In genomic region chr3:108392793-108393192, GRCm38 (mm10) we compare ENCODE assay signal across 11 mouse cellular contexts. TPM values are rescaled to one million over a fixed set of nuclear protein-coding genes. Genes with fewer than 3 reads are reported as not detected.
DNase-seq lines count a peak whose midpoint lies in the region; ATAC-seq and TF ChIP-seq lines count a peak whose summit lies in the region.
"Had no signal": no experiment of that assay in that cellular context is flagged by ENCODE, and none has a peak within 500 bp of the region (broad histone marks: within the 10 kb centered on the region; RNA-seq: fewer than 3 reads in every experiment).

No protein-coding gene starts in this region.

- H3K9ac ChIP-seq in hindbrain, embryonic 16.5 days (ENCODE audit: low read depth, low read length): no peak overlapping the region
- H3K9ac ChIP-seq in midbrain, embryonic 11.5 days (ENCODE audit: low read length): 0 out of 2 replicates have a peak overlapping the region, but pooled peaks have one; percentile 12
- no peak overlapping the region for H3K9ac ChIP-seq in midbrain, postnatal 0 days (replicated peaks; ENCODE audit: low read length, poor library complexity, severe bottlenecking)
- 0 out of 2 replicates have a peak overlapping the region, but pooled peaks have one; percentile 12 for H3K9ac ChIP-seq in embryonic facial prominence, embryonic 13.5 days
- H3K9ac ChIP-seq in limb, embryonic 12.5 days (replicated peaks): no peak overlapping the region

- H3K4me1 ChIP-seq in hindbrain, embryonic 10.5 days (replicated peaks): peaks cover 45% of the 10 kb centered on the region
- peaks cover 2% of the 10 kb centered on the region; the same call in 1 of the 2 replicates for H3K4me1 ChIP-seq in hindbrain, embryonic 16.5 days (ENCODE audit: control insufficient read depth, insufficient read depth, low read depth, low read length)
- peaks cover 10% of the 10 kb centered on the region for H3K4me1 ChIP-seq in midbrain, embryonic 11.5 days (ENCODE audit: control insufficient read depth, insufficient read depth, low read length)
- H3K4me1 ChIP-seq in midbrain, postnatal 0 days (ENCODE audit: insufficient read depth, low read length): no peaks in the 10 kb centered on the region
- H3K4me1 ChIP-seq in embryonic facial prominence, embryonic 13.5 days: peaks cover 22% of the 10 kb centered on the region; the same call in 1 of the 2 replicates
- H3K4me1 ChIP-seq in limb, embryonic 12.5 days (replicated peaks): peaks cover 15% of the 10 kb centered on the region

- peak overlapping the region; percentile 9; the same call in 1 of the 2 replicates for H3K4me3 ChIP-seq in hindbrain, embryonic 10.5 days
- H3K4me3 ChIP-seq in hindbrain, embryonic 16.5 days (ENCODE audit: low read length): no peak overlapping the region
- no peak overlapping the region for H3K4me3 ChIP-seq in midbrain, embryonic 11.5 days (ENCODE audit: low read depth, low read length)
- no peak overlapping the region for H3K4me3 ChIP-seq in midbrain, postnatal 0 days (ENCODE audit: low read depth, low read length)
- no peak overlapping the region for H3K4me3 ChIP-seq in embryonic facial prominence, embryonic 13.5 days
- H3K4me3 ChIP-seq in limb, embryonic 12.5 days (replicated peaks): no peak overlapping the region

- DNase-seq in hindbrain, embryonic 10.5 days (ENCODE audit: low spot score): no peak
- DNase-seq in midbrain, embryonic 11.5 days (ENCODE audit: low spot score, missing footprints): peak; percentile 87
- no peak for DNase-seq in midbrain, postnatal 0 days (ENCODE audit: low spot score)
- DNase-seq in cerebellum, postnatal 36 days: no peak
- DNase-seq: lung, postnatal 4 days; right cerebral cortex, postnatal 14 days had no signal

- H3K9me3 ChIP-seq in hindbrain, embryonic 10.5 days: no peaks in the 10 kb centered on the region
- H3K9me3 ChIP-seq in hindbrain, embryonic 16.5 days (ENCODE audit: control insufficient read depth, low read length): no peaks in the 10 kb centered on the region
- H3K9me3 ChIP-seq in midbrain, embryonic 11.5 days (ENCODE audit: control insufficient read depth, low read length): no peaks in the 10 kb centered on the region
- no peaks in the 10 kb centered on the region for H3K9me3 ChIP-seq in midbrain, postnatal 0 days (ENCODE audit: low read length)
- H3K9me3 ChIP-seq in embryonic facial prominence, embryonic 13.5 days: no peaks in the 10 kb centered on the region
- no peaks in the 10 kb centered on the region for H3K9me3 ChIP-seq in limb, embryonic 12.5 days

- WGBS in hindbrain, embryonic 10.5 days: 37% methylated on average over 15 of the region's 15 CpGs
- 44% methylated on average over 15 of the region's 15 CpGs for WGBS in hindbrain, embryonic 16.5 days
- 35% methylated on average over 15 of the region's 15 CpGs for WGBS in midbrain, embryonic 11.5 days
- WGBS in midbrain, postnatal 0 days: 51% methylated on average over 13 of the region's 15 CpGs
- 54% methylated on average over 15 of the region's 15 CpGs for WGBS in embryonic facial prominence, embryonic 13.5 days
- 46% methylated on average over 15 of the region's 15 CpGs for WGBS in limb, embryonic 12.5 days

- TF ChIP-seq CTCF in midbrain, postnatal 0 days (IDR thresholded peaks at IDR 0.05): no peak

- H3K4me2 ChIP-seq in hindbrain, embryonic 16.5 days (ENCODE audit: low read length): no peak overlapping the region
- no peak overlapping the region for H3K4me2 ChIP-seq in midbrain, embryonic 11.5 days
- H3K4me2 ChIP-seq in midbrain, postnatal 0 days (ENCODE audit: low read depth, low read length, poor library complexity, severe bottlenecking): no peak overlapping the region
- H3K4me2 ChIP-seq in embryonic facial prominence, embryonic 13.5 days: peak overlapping the region; percentile 32
- peak overlapping the region; percentile 8; the same call in 1 of the 2 replicates for H3K4me2 ChIP-seq in limb, embryonic 12.5 days

- H3K27me3 ChIP-seq in hindbrain, embryonic 10.5 days (ENCODE audit: insufficient read depth, poor library complexity, severe bottlenecking): peaks cover 3% of the 10 kb centered on the region; the same call in 1 of the 2 replicates
- H3K27me3 ChIP-seq in hindbrain, embryonic 16.5 days (replicated peaks; ENCODE audit: control insufficient read depth, insufficient read depth, low read length): no peaks in the 10 kb centered on the region
- no peaks in the 10 kb centered on the region for H3K27me3 ChIP-seq in midbrain, embryonic 11.5 days (ENCODE audit: control insufficient read depth, insufficient read depth, low read length)
- no peaks in the 10 kb centered on the region for H3K27me3 ChIP-seq in midbrain, postnatal 0 days (ENCODE audit: insufficient read depth, low read length)
- no peaks in the 10 kb centered on the region for H3K27me3 ChIP-seq in embryonic facial prominence, embryonic 13.5 days
- no peaks in the 10 kb centered on the region for H3K27me3 ChIP-seq in limb, embryonic 12.5 days

- peak overlapping the region; percentile 66 for H3K27ac ChIP-seq in hindbrain, embryonic 10.5 days
- no peak overlapping the region for H3K27ac ChIP-seq in hindbrain, embryonic 16.5 days (ENCODE audit: low read depth, low read length)
- H3K27ac ChIP-seq in midbrain, embryonic 11.5 days (ENCODE audit: low read depth, low read length): no peak overlapping the region; the same call in 1 of the 2 replicates
- H3K27ac ChIP-seq in midbrain, postnatal 0 days (ENCODE audit: low read depth, low read length): no peak overlapping the region
- H3K27ac ChIP-seq in embryonic facial prominence, embryonic 13.5 days: no peak overlapping the region
- H3K27ac ChIP-seq in limb, embryonic 12.5 days: no peak overlapping the region

- peaks cover 87% of the 10 kb centered on the region for H3K36me3 ChIP-seq in hindbrain, embryonic 10.5 days
- peaks cover 34% of the 10 kb centered on the region for H3K36me3 ChIP-seq in hindbrain, embryonic 16.5 days (ENCODE audit: control insufficient read depth, insufficient read depth, low read length)
- H3K36me3 ChIP-seq in midbrain, embryonic 11.5 days (ENCODE audit: control insufficient read depth, insufficient read depth, low read length): peaks cover 30% of the 10 kb centered on the region
- peaks cover 35% of the 10 kb centered on the region for H3K36me3 ChIP-seq in midbrain, postnatal 0 days (ENCODE audit: insufficient read depth, low read length)
- H3K36me3 ChIP-seq in embryonic facial prominence, embryonic 13.5 days: peaks cover 21% of the 10 kb centered on the region
- peaks cover 8% of the 10 kb centered on the region for H3K36me3 ChIP-seq in limb, embryonic 12.5 days

- ATAC-seq in hindbrain, embryonic 16.5 days: no peak
- no peak for ATAC-seq in midbrain, embryonic 11.5 days (ENCODE audit: low FRiP score)
- ATAC-seq in midbrain, postnatal 0 days (ENCODE audit: low FRiP score): no peak
- no peak for ATAC-seq in embryonic facial prominence, embryonic 13.5 days (ENCODE audit: insufficient number of reproducible peaks, insufficient read depth, low FRiP score, low TSS enrichment, low read depth)
- no peak for ATAC-seq in limb, embryonic 12.5 days (ENCODE audit: insufficient number of reproducible peaks, insufficient read depth, low FRiP score, low TSS enrichment, low read depth)

RNA-seq across cellular contexts. Expression of gene Psrc1, which starts 9.2 kb away (rescaled TPM):
- 75.8 and 89.8 TPM in 2 replicates for polyA plus RNA-seq in hindbrain, embryonic 10.5 days (2016; fragmentation: Nextera tagmentation; extraction: Ambion mirVana)
- polyA plus RNA-seq in hindbrain, embryonic 16.5 days (2015; fragmentation: Nextera tagmentation; extraction: Ambion mirVana): 10.8 and 11.1 TPM in 2 replicates
- 59.3 and 68.1 TPM in 2 replicates for polyA plus RNA-seq in midbrain, embryonic 11.5 days (2014; fragmentation: Nextera tagmentation; extraction: Ambion mirVana)
- total RNA-seq in midbrain, postnatal 0 days (2014; rRNA removed): 4.8 and 5.6 TPM in 2 replicates
- polyA plus RNA-seq in midbrain, postnatal 0 days (2015; fragmentation: Nextera tagmentation; extraction: Ambion mirVana): 1.8 and 3.2 TPM in 2 replicates
- 61.4 and 73.1 TPM in 2 replicates for polyA plus RNA-seq in embryonic facial prominence, embryonic 13.5 days (2015; fragmentation: Nextera tagmentation; extraction: Ambion mirVana)
- polyA plus RNA-seq in limb, embryonic 12.5 days (2016; fragmentation: Nextera tagmentation; extraction: Ambion mirVana): 78.1 and 83.5 TPM in 2 replicates

RNA-seq across cellular contexts. Expression of gene Celsr2, which starts 22.6 kb away (rescaled TPM):
- polyA plus RNA-seq in hindbrain, embryonic 10.5 days (2016; fragmentation: Nextera tagmentation; extraction: Ambion mirVana): 58.1 and 79.1 TPM in 2 replicates
- polyA plus RNA-seq in hindbrain, embryonic 16.5 days (2015; fragmentation: Nextera tagmentation; extraction: Ambion mirVana): 34.5 and 34.7 TPM in 2 replicates
- polyA plus RNA-seq in midbrain, embryonic 11.5 days (2014; fragmentation: Nextera tagmentation; extraction: Ambion mirVana): 61.9 and 65.2 TPM in 2 replicates
- total RNA-seq in midbrain, postnatal 0 days (2014; rRNA removed): 68.5 and 83.4 TPM in 2 replicates
- 19.0 and 24.4 TPM in 2 replicates for polyA plus RNA-seq in midbrain, postnatal 0 days (2015; fragmentation: Nextera tagmentation; extraction: Ambion mirVana)
- polyA plus RNA-seq in embryonic facial prominence, embryonic 13.5 days (2015; fragmentation: Nextera tagmentation; extraction: Ambion mirVana): 9.8 and 11.5 TPM in 2 replicates
- polyA plus RNA-seq in limb, embryonic 12.5 days (2016; fragmentation: Nextera tagmentation; extraction: Ambion mirVana): 4.4 and 6.3 TPM in 2 replicates

RNA-seq across cellular contexts. Expression of gene Mybphl, which starts 28.1 kb away (rescaled TPM):
- polyA plus RNA-seq in hindbrain, embryonic 10.5 days (2016; fragmentation: Nextera tagmentation; extraction: Ambion mirVana): not detected in 2 replicates
- polyA plus RNA-seq in hindbrain, embryonic 16.5 days (2015; fragmentation: Nextera tagmentation; extraction: Ambion mirVana): 0.11 TPM in 1 of 2 replicates, not detected in the other
- 0.12 TPM in 1 of 2 replicates, not detected in the other for polyA plus RNA-seq in midbrain, embryonic 11.5 days (2014; fragmentation: Nextera tagmentation; extraction: Ambion mirVana)
- not detected in 2 replicates for total RNA-seq in midbrain, postnatal 0 days (2014; rRNA removed)
- polyA plus RNA-seq in midbrain, postnatal 0 days (2015; fragmentation: Nextera tagmentation; extraction: Ambion mirVana): 0.13 TPM in 1 of 2 replicates, not detected in the other
- not detected in 2 replicates for polyA plus RNA-seq in embryonic facial prominence, embryonic 13.5 days (2015; fragmentation: Nextera tagmentation; extraction: Ambion mirVana)
- not detected in 2 replicates for polyA plus RNA-seq in limb, embryonic 12.5 days (2016; fragmentation: Nextera tagmentation; extraction: Ambion mirVana)
- total RNA-seq: common myeloid progenitor, adult 5-6 weeks had no signal
- polyA plus RNA-seq: gonadal fat pad, adult 2 months had no signal

RNA-seq across cellular contexts. Expression of gene Sars, which starts 52.2 kb away (rescaled TPM):
- polyA plus RNA-seq in hindbrain, embryonic 10.5 days (2016; fragmentation: Nextera tagmentation; extraction: Ambion mirVana): 161 and 177 TPM in 2 replicates
- polyA plus RNA-seq in hindbrain, embryonic 16.5 days (2015; fragmentation: Nextera tagmentation; extraction: Ambion mirVana): 216 and 224 TPM in 2 replicates
- polyA plus RNA-seq in midbrain, embryonic 11.5 days (2014; fragmentation: Nextera tagmentation; extraction: Ambion mirVana): 196 and 213 TPM in 2 replicates
- total RNA-seq in midbrain, postnatal 0 days (2014; rRNA removed): 160 and 163 TPM in 2 replicates
- 223 and 225 TPM in 2 replicates for polyA plus RNA-seq in midbrain, postnatal 0 days (2015; fragmentation: Nextera tagmentation; extraction: Ambion mirVana)
- 116 and 128 TPM in 2 replicates for polyA plus RNA-seq in embryonic facial prominence, embryonic 13.5 days (2015; fragmentation: Nextera tagmentation; extraction: Ambion mirVana)
- polyA plus RNA-seq in limb, embryonic 12.5 days (2016; fragmentation: Nextera tagmentation; extraction: Ambion mirVana): 119 and 127 TPM in 2 replicates

Comparison
In these comparisons a context has a peak if more than half of its experiments do, and no peak if none do; other contexts are left out.
1. H3K9ac ChIP-seq: peak in midbrain, embryonic 11.5 days (single experiment) and embryonic facial prominence, embryonic 13.5 days (single experiment); none in hindbrain, embryonic 16.5 days (single experiment), midbrain, postnatal 0 days (single experiment) and limb, embryonic 12.5 days (single experiment).
2. H3K4me2 ChIP-seq: peak in embryonic facial prominence, embryonic 13.5 days (single experiment) and limb, embryonic 12.5 days (single experiment); none in hindbrain, embryonic 16.5 days (single experiment), midbrain, embryonic 11.5 days (single experiment) and midbrain, postnatal 0 days (single experiment).